ENCODE assay signal across 8 mouse cellular contexts in genomic region chr14:20660827-20661660, GRCm38 (mm10). TPM values are rescaled to one million over a fixed set of nuclear protein-coding genes. Genes with fewer than 3 reads are reported as not detected.
DNase-seq lines count a peak whose midpoint lies in the region; ATAC-seq lines count a peak whose summit lies in the region.

No protein-coding gene starts in this region.

- H3K4me2 ChIP-seq in hindbrain, embryonic 11.5 days (replicated peaks; ENCODE audit: low read depth, low read length): peak overlapping the region; percentile 96

- WGBS in hindbrain, embryonic 11.5 days: 2% methylated on average over 52 of the region's 52 CpGs

- H3K9me3 ChIP-seq in hindbrain, embryonic 11.5 days (ENCODE audit: control insufficient read depth, low read length): no peaks in the 10 kb centered on the region

- peaks cover 6% of the 10 kb centered on the region for H3K27me3 ChIP-seq in hindbrain, embryonic 11.5 days (ENCODE audit: control insufficient read depth, insufficient read depth, low read length)

- DNase-seq in MN1 (ENCODE audit: low spot score): peak; percentile 95
- peak; percentile 98 for DNase-seq in cerebellum, adult 9-10 months
- peak; percentile 98 for DNase-seq in hindbrain, embryonic 11.5 days (ENCODE audit: low spot score)
- peak; percentile 94 to 96 for DNase-seq in layer of hippocampus, postnatal 10 days (ENCODE audit: low spot score in 2 of 2)
- peak; percentile 98 for DNase-seq in lung, postnatal 10 days
- DNase-seq in ovary, postnatal 36 days (ENCODE audit: low spot score): peak; percentile 88
- peak; percentile 92 for DNase-seq in thymus, postnatal 25 days

- peak overlapping the region; percentile 74 for H3K9ac ChIP-seq in hindbrain, embryonic 11.5 days (ENCODE audit: low read depth, low read length)

- peak overlapping the region; percentile 55 for H3K4me3 ChIP-seq in hindbrain, embryonic 11.5 days (ENCODE audit: low read depth, low read length)

- H3K27ac ChIP-seq in hindbrain, embryonic 11.5 days (ENCODE audit: low read depth, low read length): peak overlapping the region; percentile 67; the same call in 1 of the 2 replicates

- peak; percentile 86 for ATAC-seq in frontal cortex, adult (ENCODE audit: low TSS enrichment)
- ATAC-seq in hindbrain, embryonic 11.5 days (ENCODE audit: low FRiP score): peak; percentile 88

- H3K4me1 ChIP-seq in hindbrain, embryonic 11.5 days (replicated peaks; ENCODE audit: control insufficient read depth, insufficient read depth, low read length): 0 out of 2 replicates have a peak, but pooled peaks cover 2% of the 10 kb centered on the region

- H3K36me3 ChIP-seq in hindbrain, embryonic 11.5 days (ENCODE audit: control insufficient read depth, insufficient read depth, low read length): no peaks in the 10 kb centered on the region

RNA-seq across cellular contexts. Expression of gene Myoz1, which starts 4.7 kb away (rescaled TPM):
- polyA plus RNA-seq in hindbrain, embryonic 11.5 days (2014; fragmentation: Nextera tagmentation; extraction: Ambion mirVana): 0.28 TPM in 1 of 2 replicates, not detected in the other
- total RNA-seq in layer of hippocampus, postnatal 10 days (2021): under 1 TPM in 1 of 2 experiments, not detected in 1; 0.39 TPM

RNA-seq across cellular contexts. Expression of gene Synpo2l, which starts 7.1 kb away (rescaled TPM):
- 0.48 and 1.0 TPM in 2 replicates for polyA plus RNA-seq in hindbrain, embryonic 11.5 days (2014; fragmentation: Nextera tagmentation; extraction: Ambion mirVana)
- under 1 TPM; 0.21 to 0.29 TPM for total RNA-seq in layer of hippocampus, postnatal 10 days (2021)

RNA-seq across cellular contexts. Expression of gene Sec24c, which starts 13.1 kb away (rescaled TPM):
- polyA plus RNA-seq in hindbrain, embryonic 11.5 days (2014; fragmentation: Nextera tagmentation; extraction: Ambion mirVana): 76.6 and 79.0 TPM in 2 replicates
- 100 to 1,000 TPM; 108 to 109 TPM for total RNA-seq in layer of hippocampus, postnatal 10 days (2021)

RNA-seq across cellular contexts. Expression of gene Usp54, which starts 20.2 kb away (rescaled TPM):
- polyA plus RNA-seq in hindbrain, embryonic 11.5 days (2014; fragmentation: Nextera tagmentation; extraction: Ambion mirVana): 9.9 and 12.1 TPM in 2 replicates
- total RNA-seq in layer of hippocampus, postnatal 10 days (2021): 10 to 100 TPM; 27.8 to 29.2 TPM

RNA-seq across cellular contexts. Expression of gene Fut11, which starts 33.7 kb away (rescaled TPM):
- polyA plus RNA-seq in hindbrain, embryonic 11.5 days (2014; fragmentation: Nextera tagmentation; extraction: Ambion mirVana): 16.7 and 22.9 TPM in 2 replicates
- total RNA-seq in layer of hippocampus, postnatal 10 days (2021): 10 to 100 TPM; 19.5 TPM

Comparison
In these comparisons a context has a peak if more than half of its experiments do, and no peak if none do; other contexts are left out.
1. Peak in every context shown above with its lines: DNase-seq, ATAC-seq, H3K4me3 ChIP-seq and H3K27ac ChIP-seq.